Mouse (Mus musculus): Measurements from ENCODE around the gene Mlip. TPM values are rescaled to one million over a fixed set of nuclear protein-coding genes. Genes with fewer than 3 reads are reported as not detected.
"Not testable (repeated sequence)": the region's sequence is repeated elsewhere in the genome, so short reads cannot be mapped to it uniquely, and the experiment has no call there.

Mlip gene
- polyA plus RNA-seq, 1 experiment from 2014 or later: not detected

- in situ Hi-C loops (cut with MboI; ENCODE audit: low pct_unique_long_range_greater_than_20kb): no loop called here
- no peaks in the 10 kb centered on the region for H3K27me3 ChIP-seq
- ChIA-PET CTCF (no interaction called here), POLR2A (no interaction called here)
- ATAC-seq (no peak), DNase-seq (ENCODE audit: low read depth, low spot score) (no peak)
- no peak for TF ChIP-seq CTCF (IDR thresholded peaks at IDR 0.05)
Observed at GRCm38 (mm10) chr9:77198250-77198649, 154.5 kb downstream of the Mlip start.

- DNase-seq (ENCODE audit: low read depth, low spot score) (no peak), ATAC-seq (no peak)
- POLR2A ChIA-PET: no interaction called here
- no peaks in the 10 kb centered on the region for H3K27me3 ChIP-seq
- in situ Hi-C loops (cut with MboI; ENCODE audit: low pct_unique_long_range_greater_than_20kb): no loop called here
- CTCF ChIA-PET: no interaction called here
- no peak for TF ChIP-seq CTCF (IDR thresholded peaks at IDR 0.05)
Observed at GRCm38 (mm10) chr9:77179486-77179885, 173.3 kb downstream of the Mlip start.

- ChIA-PET POLR2A (no interaction called here), CTCF (no interaction called here)
- in situ Hi-C loops (cut with MboI; ENCODE audit: low pct_unique_long_range_greater_than_20kb): no loop called here
Observed at GRCm38 (mm10) chr9:77175870-77176269, 176.9 kb downstream of the Mlip start.

GRCm38 (mm10) chr9:77172044-77172443 is 180.7 kb downstream of the Mlip start:
- peak; percentile 55 for DNase-seq (ENCODE audit: low read depth, low spot score)
- TF ChIP-seq CTCF (IDR thresholded peaks at IDR 0.05): no peak
- CTCF ChIA-PET: interaction anchor here (0.9 to 1.4 kb wide), 4 partner anchors 9 to 142 kb away, joined by 3 to 4 read pairs (median 3); no protein-coding TSS in a partner anchor
- POLR2A ChIA-PET: no interaction called here
- no peaks in the 10 kb centered on the region for H3K27me3 ChIP-seq
- ATAC-seq: peak; percentile 100
- in situ Hi-C loops (cut with MboI; ENCODE audit: low pct_unique_long_range_greater_than_20kb): no loop called here

More at GRCm38 (mm10) chr9:77175870-77176269, 176.9 kb downstream of the Mlip start:
- ATAC-seq: no peak
- H3K27me3 ChIP-seq: no peaks in the 10 kb centered on the region
- no peak for DNase-seq (ENCODE audit: low read depth, low spot score)
- TF ChIP-seq CTCF (IDR thresholded peaks at IDR 0.05): no peak

- POLR2A ChIA-PET: no interaction called here
- no peak for DNase-seq (ENCODE audit: low read depth, low spot score)
- no peak for TF ChIP-seq CTCF (IDR thresholded peaks at IDR 0.05)
- CTCF ChIA-PET: no interaction called here
- no peaks in the 10 kb centered on the region for H3K27me3 ChIP-seq
- in situ Hi-C loops (cut with MboI; ENCODE audit: low pct_unique_long_range_greater_than_20kb): no loop called here
- no peak for ATAC-seq
Observed at GRCm38 (mm10) chr9:77165877-77166276, 186.9 kb downstream of the Mlip start.

- DNase-seq (ENCODE audit: low read depth, low spot score): no peak
- POLR2A ChIA-PET: no interaction called here
- CTCF ChIA-PET: interaction anchor here (1.2 to 1.7 kb wide), 2 partner anchors 10 to 12 kb away, joined by 3 to 4 read pairs; no protein-coding TSS in a partner anchor
- TF ChIP-seq CTCF (IDR thresholded peaks at IDR 0.05): no peak
- ATAC-seq: peak; percentile 76
- in situ Hi-C loops (cut with MboI; ENCODE audit: low pct_unique_long_range_greater_than_20kb): no loop called here
- H3K27me3 ChIP-seq: no peaks in the 10 kb centered on the region
Observed at GRCm38 (mm10) chr9:77161764-77162163, 191.0 kb downstream of the Mlip start.

GRCm38 (mm10) chr9:77160277-77160926 is 192.4 kb downstream of the Mlip start:
- CTCF ChIA-PET: interaction anchor here (1.0 to 1.7 kb wide), 2 partner anchors 10 to 22 kb away, joined by 3 read pairs; no protein-coding TSS in a partner anchor
- no peak for TF ChIP-seq CTCF (IDR thresholded peaks at IDR 0.05)
- H3K27me3 ChIP-seq: no peaks in the 10 kb centered on the region
- DNase-seq (ENCODE audit: low read depth, low spot score) (no peak), ATAC-seq (no peak)
- in situ Hi-C loops (cut with MboI; ENCODE audit: low pct_unique_long_range_greater_than_20kb): no loop called here
- POLR2A ChIA-PET: no interaction called here

GRCm38 (mm10) chr9:77148518-77149257 is 204.1 kb downstream of the Mlip start:
- no peak for TF ChIP-seq CTCF (IDR thresholded peaks at IDR 0.05)

GRCm38 (mm10) chr9:77119735-77120134 is 233.0 kb downstream of the Mlip start:
- DNase-seq (ENCODE audit: low read depth, low spot score) (no peak), ATAC-seq (no peak)
- ChIA-PET POLR2A (no interaction called here), CTCF (interaction anchor here (1.7 kb wide), 1 partner anchor 10 kb away, joined by 4 read pairs; no protein-coding TSS in a partner anchor)
- in situ Hi-C loops (cut with MboI; ENCODE audit: low pct_unique_long_range_greater_than_20kb): no loop called here
- H3K27me3 ChIP-seq: no peaks in the 10 kb centered on the region
- no peak for TF ChIP-seq CTCF (IDR thresholded peaks at IDR 0.05)

More at GRCm38 (mm10) chr9:77148518-77149257, 204.1 kb downstream of the Mlip start:
- in situ Hi-C loops (cut with MboI; ENCODE audit: low pct_unique_long_range_greater_than_20kb): no loop called here
- no peaks in the 10 kb centered on the region for H3K27me3 ChIP-seq
- ATAC-seq (no peak), DNase-seq (ENCODE audit: low read depth, low spot score) (no peak)
- CTCF ChIA-PET: interaction anchor here (1.2 kb wide), 1 partner anchor 81 kb away, joined by 3 read pairs; no protein-coding TSS in a partner anchor
- POLR2A ChIA-PET: no interaction called here

GRCm38 (mm10) chr9:77096886-77097285 is 255.9 kb downstream of the Mlip start:
- ChIA-PET CTCF (no interaction called here), POLR2A (no interaction called here)
- in situ Hi-C loops (cut with MboI; ENCODE audit: low pct_unique_long_range_greater_than_20kb): no loop called here
- no peak for TF ChIP-seq CTCF (IDR thresholded peaks at IDR 0.05)
- no peaks in the 10 kb centered on the region for H3K27me3 ChIP-seq
- ATAC-seq: no peak
- no peak for DNase-seq (ENCODE audit: low read depth, low spot score)

- H3K27me3 ChIP-seq; POLR2A ChIA-PET; in situ Hi-C loops (cut with MboI; ENCODE audit: low pct_unique_long_range_greater_than_20kb); DNase-seq (ENCODE audit: low read depth, low spot score); ATAC-seq: not testable (repeated sequence)
- CTCF ChIA-PET: interaction anchor here (0.6 kb wide), 1 partner anchor 9 kb away, joined by 3 read pairs; no protein-coding TSS in a partner anchor
Observed at GRCm38 (mm10) chr9:77083221-77083620, 269.5 kb downstream of the Mlip start.
